Mouse (Mus musculus): ENCODE results near the gene Lrfn4.

GRCm38 (mm10) chr19:4610109-4610508 lies 5.4 kb downstream of the Lrfn4 start:
- no peak for TF ChIP-seq CTCF (IDR thresholded peaks at IDR 0.05; ENCODE audit: control insufficient read depth, insufficient read depth, insufficient read length)
- no peak for TF ChIP-seq USF1 (IDR thresholded peaks at IDR 0.05; ENCODE audit: low read depth)
- TF ChIP-seq CEBPB (IDR thresholded peaks at IDR 0.05; ENCODE audit: low read depth): no peak
- no peak for TF ChIP-seq MYOG (IDR thresholded peaks at IDR 0.05; ENCODE audit: control insufficient read depth, extremely low read depth, insufficient read length)

Measured in C2C12 (cell line).